Comparison of ENCODE assay signal across 21 mouse cellular contexts in genomic region chr11:4966888-4967287, GRCm38 (mm10). TPM values are rescaled to one million over a fixed set of nuclear protein-coding genes. Genes with fewer than 3 reads are reported as not detected.
A peak's percentile ranks its signal among the peaks of the same experiment; 100 is the strongest.
DNase-seq lines count a peak whose midpoint lies in the region; ATAC-seq and TF ChIP-seq lines count a peak whose summit lies in the region.
"Had no signal": no experiment of that assay in that cellular context is flagged by ENCODE, and none has a peak within 500 bp of the region (broad histone marks: within the 10 kb centered on the region; RNA-seq: fewer than 3 reads in every experiment).

No protein-coding gene starts in this region.

- H3K4me3 ChIP-seq in megakaryocyte, embryonic 14.5 days (replicated peaks) = peak overlapping the region; percentile 82
- H3K4me3 ChIP-seq in bone marrow, adult 2 months (replicated peaks; ENCODE audit: control insufficient read depth, low read depth, low read length) = no peak overlapping the region
- no peak overlapping the region for H3K4me3 ChIP-seq in liver, embryonic 12.5 days
- H3K4me3 ChIP-seq: forebrain, embryonic 12.5 days; heart, embryonic 13.5 days; hindbrain, embryonic 15.5 days had no signal

- no peak for DNase-seq in ovary, postnatal 14 days (ENCODE audit: low spot score)
- DNase-seq in ovary, postnatal 36 days (ENCODE audit: low spot score) = no peak
- no peak for DNase-seq in cerebellum, postnatal 25 days
- DNase-seq: cerebellum, adult 11-12 months; cerebellum, postnatal 14 days; gastrocnemius, postnatal 10 days; heart, adult 18-20 months; midbrain, embryonic 14.5 days; right cerebral cortex, postnatal 4 days; thymus, postnatal 36 days had no signal

- no peaks in the 10 kb centered on the region for H3K9me3 ChIP-seq in megakaryocyte, embryonic 14.5 days
- H3K9me3 ChIP-seq in liver, embryonic 12.5 days (replicated peaks) = no peaks in the 10 kb centered on the region
- H3K9me3 ChIP-seq: forebrain, embryonic 12.5 days; heart, embryonic 13.5 days; hindbrain, embryonic 15.5 days had no signal

- 37% methylated on average over 5 of the region's 5 CpGs for WGBS in bone marrow, adult 2 months
- WGBS in liver, embryonic 12.5 days (ENCODE audit: insufficient replicate concordance) = 10% methylated on average over 5 of the region's 5 CpGs

- H3K27ac ChIP-seq in bone marrow, adult 2 months (ENCODE audit: control insufficient read depth, insufficient read depth, low read depth, low read length, poor library complexity) = peak overlapping the region; percentile 50
- H3K27ac ChIP-seq in liver, embryonic 12.5 days = peak overlapping the region; percentile 64
- H3K27ac ChIP-seq: forebrain, embryonic 12.5 days; heart, embryonic 13.5 days; hindbrain, embryonic 15.5 days; macrophage had no signal

- no peak for TF ChIP-seq POLR2A in bone marrow, adult 2 months (IDR thresholded peaks at IDR 0.05; ENCODE audit: borderline replicate concordance, control insufficient read depth, low read depth, low read length)

- no peak for TF ChIP-seq CTCF in bone marrow, adult 2 months (IDR thresholded peaks at IDR 0.05; ENCODE audit: control insufficient read depth, insufficient read depth, low read length)

- H3K27me3 ChIP-seq in megakaryocyte, embryonic 14.5 days (replicated peaks) = no peaks in the 10 kb centered on the region
- H3K27me3 ChIP-seq in liver, embryonic 12.5 days (replicated peaks) = no peaks in the 10 kb centered on the region
- H3K27me3 ChIP-seq: forebrain, embryonic 12.5 days; heart, embryonic 13.5 days; hindbrain, embryonic 15.5 days had no signal

- H3K4me2 ChIP-seq in liver, embryonic 12.5 days = peak overlapping the region; percentile 40
- H3K4me2 ChIP-seq: forebrain, embryonic 12.5 days; heart, embryonic 13.5 days; hindbrain, embryonic 15.5 days had no signal

- peaks cover 85% of the 10 kb centered on the region for H3K4me1 ChIP-seq in megakaryocyte, embryonic 14.5 days
- no peaks in the 10 kb centered on the region; the same call in 1 of the 2 replicates for H3K4me1 ChIP-seq in bone marrow, adult 2 months (ENCODE audit: control insufficient read depth, insufficient read depth, low read length)
- H3K4me1 ChIP-seq in liver, embryonic 12.5 days = peaks cover 48% of the 10 kb centered on the region
- H3K4me1 ChIP-seq: forebrain, embryonic 12.5 days; hindbrain, embryonic 15.5 days had no signal

- no peak for ATAC-seq in megakaryocyte, adult 5-6 weeks (ENCODE audit: poor library complexity, severe bottlenecking)
- peak; percentile 86 for ATAC-seq in liver, embryonic 12.5 days
- peak; percentile 85 for ATAC-seq in megakaryocyte-erythroid progenitor cell, adult 5-6 weeks (replicated peaks; ENCODE audit: low FRiP score, low TSS enrichment, poor library complexity, severe bottlenecking)
- ATAC-seq: intestine, postnatal 0 days had no signal

- peak overlapping the region; percentile 2; the same call in 1 of the 2 replicates for H3K9ac ChIP-seq in liver, embryonic 12.5 days
- H3K9ac ChIP-seq: forebrain, embryonic 12.5 days; hindbrain, embryonic 15.5 days had no signal

- H3K36me3 ChIP-seq in megakaryocyte, embryonic 14.5 days (replicated peaks; ENCODE audit: low read length) = no peaks in the 10 kb centered on the region
- H3K36me3 ChIP-seq in liver, embryonic 12.5 days = no peaks in the 10 kb centered on the region
- H3K36me3 ChIP-seq: forebrain, embryonic 12.5 days; heart, embryonic 13.5 days; hindbrain, embryonic 15.5 days had no signal

RNA-seq across cellular contexts. Expression of gene Nefh, which starts 19.0 kb away (rescaled TPM):
- polyA plus RNA-seq in megakaryocyte, embryonic 14.5 days (2012; ENCODE audit: insufficient read depth, low replicate concordance) = 3.8 and 7.2 TPM in 2 replicates
- 0.21 and 0.33 TPM in 2 replicates for total RNA-seq in megakaryocyte, adult 5-6 weeks (2015)
- 0.22 and 0.28 TPM in 2 replicates for total RNA-seq in megakaryocyte, adult 5-6 weeks (2017)
- polyA plus RNA-seq in bone marrow, adult 2 months (2011; ENCODE audit: insufficient read depth, insufficient read length, low replicate concordance, missing spikeins) = 1.2 and 1.5 TPM in 2 replicates
- 0.66 and 0.73 TPM in 2 replicates for polyA plus RNA-seq in liver, embryonic 12.5 days (2016; fragmentation: Nextera tagmentation; extraction: Ambion mirVana)
- total RNA-seq in megakaryocyte-erythroid progenitor cell, adult 5-6 weeks (2014; fragmentation: Nextera tagmentation) = 21.1 and 23.4 TPM in 2 replicates
- 30.0 and 43.5 TPM in 2 replicates for total RNA-seq in megakaryocyte-erythroid progenitor cell, adult 5-6 weeks (2017)
- total RNA-seq: heart, adult 18-20 months; heart, postnatal 25 days had no signal

RNA-seq across cellular contexts. Expression of gene Ap1b1, which starts 19.7 kb away (rescaled TPM):
- polyA plus RNA-seq in megakaryocyte, embryonic 14.5 days (2012; ENCODE audit: insufficient read depth, low replicate concordance) = 57.8 and 66.6 TPM in 2 replicates
- total RNA-seq in megakaryocyte, adult 5-6 weeks (2015) = 38.8 and 39.4 TPM in 2 replicates
- total RNA-seq in megakaryocyte, adult 5-6 weeks (2017) = 37.0 and 38.3 TPM in 2 replicates
- polyA plus RNA-seq in bone marrow, adult 2 months (2011; ENCODE audit: insufficient read depth, insufficient read length, low replicate concordance, missing spikeins) = 75.4 and 99.1 TPM in 2 replicates
- polyA plus RNA-seq in liver, embryonic 12.5 days (2016; fragmentation: Nextera tagmentation; extraction: Ambion mirVana) = 110 TPM in 2 replicates
- 136 and 160 TPM in 2 replicates for total RNA-seq in megakaryocyte-erythroid progenitor cell, adult 5-6 weeks (2014; fragmentation: Nextera tagmentation)
- 116 and 165 TPM in 2 replicates for total RNA-seq in megakaryocyte-erythroid progenitor cell, adult 5-6 weeks (2017)
